Mouse (Mus musculus) brain, embryonic 14.5 days (tissue): Measurements from ENCODE around the gene Arhgap10. TPM values are rescaled to one million over a fixed set of nuclear protein-coding genes. Genes with fewer than 3 reads are reported as not detected.
A peak's percentile ranks its signal among the peaks of the same experiment; 100 is the strongest.
"Not testable (repeated sequence)": the region's sequence is repeated elsewhere in the genome, so short reads cannot be mapped to it uniquely, and the experiment has no call there.

Source experiments
- DNase-seq: peaks from one replicate; pipeline ENCODE4 v3.0.0-alpha.2; 2011; ENCODE audit warnings: low read depth
- CTCF ChIP-seq: fragments of 200-500 bp; IDR thresholded peaks from 2 replicates; pipeline ENCODE4 v1.5.1; 2012; ENCODE audit warnings: inconsistent platforms, mild to moderate bottlenecking, moderate library complexity, borderline replicate concordance; ENCODE audit not compliant: insufficient read depth, insufficient read length; ENCODE audit errors: extremely low read depth
- POLR2A ChIP-seq: fragments of 200-500 bp; IDR thresholded peaks from 2 replicates; pipeline ENCODE4 v1.6.1; 2012; ENCODE audit warnings: mild to moderate bottlenecking, inconsistent platforms, borderline replicate concordance; ENCODE audit not compliant: poor library complexity, insufficient read depth, insufficient read length, severe bottlenecking; ENCODE audit errors: extremely low read depth
- polyA plus RNA-seq: library from polyadenylated mRNA; depleted of rRNA; stranded (reverse); fragments of >200 nt; gene quantifications from 2 replicates; pipeline ENCODE4 v1.2.3, GENCODE M21; 2012

Arhgap10 gene
- polyA plus RNA-seq, 1 experiment, result 5.0 TPM

DNA sequence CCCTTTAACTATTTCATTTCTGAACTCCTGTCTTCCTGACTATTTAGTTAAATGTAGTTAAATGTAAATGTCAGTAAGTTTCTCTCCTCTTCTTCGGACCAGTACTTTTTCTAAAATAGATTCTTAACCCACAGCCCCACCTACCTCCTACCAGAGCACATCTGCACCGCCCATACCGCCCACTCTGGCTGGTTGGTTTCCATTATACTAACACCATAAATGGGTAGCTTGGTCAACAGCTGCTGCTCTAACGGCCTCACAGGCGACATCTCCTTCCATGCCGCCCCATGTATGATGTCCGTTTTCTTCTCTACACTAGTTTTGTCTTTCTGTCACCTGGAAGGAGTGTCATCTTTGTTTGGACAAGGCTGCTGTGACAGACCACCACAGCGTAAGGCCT lies 189.3 kb downstream of the Arhgap10 start:
- DNase-seq, result no peak
- TF ChIP-seq CTCF (no peak), POLR2A (no peak)

DNA sequence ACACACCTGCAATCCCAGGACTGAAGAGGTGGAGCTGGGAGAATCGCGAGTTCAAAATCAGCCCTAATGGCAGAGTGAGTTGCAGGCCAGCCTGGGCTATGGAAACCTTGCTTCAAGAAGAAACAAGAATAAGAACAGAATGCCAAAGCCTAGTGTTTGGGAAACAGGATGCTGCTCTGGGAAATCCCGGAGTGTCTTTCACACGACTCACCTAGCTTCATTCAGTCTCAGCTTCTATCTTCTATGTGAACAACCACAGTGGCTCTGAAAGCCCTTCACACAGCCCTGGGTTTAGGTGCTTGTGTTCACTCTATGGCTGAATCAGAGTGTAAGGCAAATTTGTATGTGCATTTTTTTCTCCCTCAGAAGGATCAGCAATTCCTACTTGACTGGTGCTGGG lies 190.4 kb downstream of the Arhgap10 start:
- DNase-seq, result no peak
- TF ChIP-seq CTCF (no peak), POLR2A (no peak)

DNA sequence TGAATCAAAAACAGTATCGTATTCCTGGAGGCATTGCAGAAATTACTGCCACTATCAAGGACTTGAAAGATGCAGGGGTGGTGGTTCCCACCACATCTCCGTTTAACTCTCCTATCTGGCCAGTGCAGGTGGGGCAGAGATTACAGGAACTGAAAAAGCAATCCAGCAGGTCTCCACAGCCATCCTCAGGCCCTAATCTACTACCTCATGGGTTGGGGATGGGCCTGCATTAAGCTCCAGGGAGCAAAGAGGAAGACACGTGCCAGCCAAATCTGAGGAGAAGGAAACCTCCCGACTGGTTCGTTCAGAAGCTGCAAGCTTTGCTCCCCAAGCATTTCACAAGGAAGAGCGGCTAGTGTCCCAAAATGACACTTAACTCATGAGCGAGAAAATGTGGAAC lies 195.0 kb downstream of the Arhgap10 start:
- not testable (repeated sequence) for DNase-seq

DNA sequence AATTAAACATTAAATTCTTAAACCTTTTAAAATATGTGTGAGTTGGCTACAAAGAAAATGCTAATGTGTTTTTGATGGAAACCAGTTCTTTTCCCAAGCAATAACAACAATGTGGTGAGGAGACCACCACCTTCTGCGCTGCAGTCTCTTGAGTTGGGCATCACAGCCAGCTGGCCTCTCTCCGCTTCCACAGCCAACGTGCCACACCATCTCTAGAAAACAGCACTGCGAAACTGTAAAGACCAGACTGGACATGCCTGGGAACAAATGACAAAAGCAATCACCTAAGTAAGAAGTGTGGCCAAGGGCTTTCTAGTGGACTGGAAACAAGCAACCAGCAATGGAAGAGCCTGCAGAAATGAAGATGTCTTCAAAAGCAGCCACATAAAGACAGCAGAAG lies 195.9 kb downstream of the Arhgap10 start:
- DNase-seq, result no peak
- TF ChIP-seq CTCF (no peak), POLR2A (no peak)

DNA sequence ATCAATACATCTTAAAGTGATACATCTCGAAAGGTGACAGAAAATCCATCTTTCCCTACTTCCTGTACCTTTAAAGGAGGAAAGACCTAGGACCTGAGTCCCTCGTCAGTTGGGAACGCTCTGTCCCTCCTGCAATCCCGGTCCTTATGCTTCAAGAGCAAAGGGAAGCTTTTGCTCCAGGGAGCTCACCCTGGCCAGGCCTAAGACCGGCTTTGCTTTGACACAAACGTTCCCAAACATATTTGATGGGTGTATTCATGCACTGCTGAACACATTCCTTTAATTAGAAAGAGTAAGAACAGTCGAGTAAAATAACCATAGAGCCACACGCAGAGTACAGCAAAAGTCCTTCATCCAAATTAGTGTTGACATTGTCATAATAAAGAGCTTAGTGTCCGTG lies 199.2 kb downstream of the Arhgap10 start:
- TF ChIP-seq POLR2A, result no peak
- TF ChIP-seq CTCF, result no peak
- DNase-seq, result no peak

DNA sequence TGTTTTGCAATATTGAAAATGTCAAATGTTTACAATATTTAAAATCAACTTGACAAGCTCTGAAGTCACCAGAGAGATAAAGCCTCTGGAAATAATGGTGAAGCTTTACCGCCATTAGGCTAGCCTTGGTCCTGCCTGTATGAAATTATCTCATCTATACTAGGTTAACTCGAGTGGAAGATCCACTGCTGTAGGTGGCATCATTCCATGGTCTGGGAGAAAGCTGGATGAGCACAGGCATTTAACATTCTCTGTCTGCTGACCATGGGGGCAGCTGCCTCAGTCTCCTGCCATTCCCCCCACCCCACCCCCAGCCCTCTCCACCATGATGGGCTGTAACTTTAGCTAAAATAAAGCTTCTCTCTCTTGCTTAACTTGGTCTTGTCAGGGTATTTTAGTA lies 200.0 kb downstream of the Arhgap10 start:
- no peak for DNase-seq
- TF ChIP-seq CTCF (no peak), POLR2A (no peak)

DNA sequence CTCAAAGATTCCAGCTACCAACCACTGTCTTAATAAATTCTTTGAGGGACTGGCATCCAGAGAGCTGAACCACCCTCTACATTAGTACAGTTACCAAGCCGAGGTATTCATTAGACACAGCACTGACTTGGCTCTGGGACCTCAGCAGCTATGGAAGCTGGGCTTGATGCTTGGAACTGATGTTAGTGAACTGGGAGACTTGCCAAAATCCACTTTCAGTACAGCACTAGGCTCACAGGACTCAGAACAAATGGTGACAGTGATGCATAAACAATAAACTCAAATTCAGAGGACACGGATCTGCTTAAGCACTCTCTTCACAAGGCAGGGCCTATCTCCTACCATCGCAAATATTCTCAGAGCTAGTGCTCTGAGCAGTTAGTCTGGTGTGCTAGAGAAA lies 204.8 kb downstream of the Arhgap10 start:
- peak; percentile 79 for DNase-seq
- no peak for TF ChIP-seq CTCF
- TF ChIP-seq POLR2A, result no peak

DNA sequence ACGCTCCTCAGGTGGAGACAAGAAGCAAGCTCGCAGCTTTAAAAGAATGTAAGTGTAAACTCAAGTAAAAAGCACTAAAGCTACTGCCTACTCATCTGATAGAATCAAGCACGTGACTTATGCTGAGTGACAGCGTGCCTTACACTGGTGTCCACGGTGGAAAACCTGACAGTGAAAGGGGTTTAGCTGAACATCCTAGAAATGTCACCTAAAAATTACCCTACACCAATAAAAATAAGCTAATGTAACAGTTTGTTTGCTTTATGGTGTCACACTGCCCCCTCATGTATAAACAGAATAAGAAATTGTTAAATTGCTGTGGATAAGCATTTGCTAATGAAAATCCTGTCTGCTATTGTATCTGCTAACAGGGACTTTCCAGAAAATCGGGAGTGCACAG lies 206.0 kb downstream of the Arhgap10 start:
- peak; percentile 55 for DNase-seq
- no peak for TF ChIP-seq CTCF
- TF ChIP-seq POLR2A, result no peak

DNA sequence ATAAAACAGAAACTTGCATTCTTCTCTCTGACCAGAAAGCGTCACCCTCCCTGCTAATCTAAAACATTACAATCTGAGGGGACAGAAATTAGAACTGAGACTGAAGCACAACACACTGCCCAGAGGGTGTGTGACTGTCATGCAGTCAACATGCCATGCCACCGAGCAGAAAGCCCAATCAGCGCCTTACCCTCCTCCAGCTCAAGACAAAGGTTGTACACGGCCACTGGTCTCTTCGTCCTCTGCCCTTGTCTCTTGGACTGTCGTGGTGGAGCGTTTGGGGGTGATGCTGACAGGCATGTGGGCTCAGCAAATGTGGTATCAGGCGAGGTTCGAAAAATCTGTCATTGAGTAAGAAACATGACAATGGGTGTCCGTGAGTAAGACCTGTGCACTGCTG lies 207.2 kb downstream of the Arhgap10 start:
- TF ChIP-seq POLR2A (no peak), CTCF (no peak)

DNA sequence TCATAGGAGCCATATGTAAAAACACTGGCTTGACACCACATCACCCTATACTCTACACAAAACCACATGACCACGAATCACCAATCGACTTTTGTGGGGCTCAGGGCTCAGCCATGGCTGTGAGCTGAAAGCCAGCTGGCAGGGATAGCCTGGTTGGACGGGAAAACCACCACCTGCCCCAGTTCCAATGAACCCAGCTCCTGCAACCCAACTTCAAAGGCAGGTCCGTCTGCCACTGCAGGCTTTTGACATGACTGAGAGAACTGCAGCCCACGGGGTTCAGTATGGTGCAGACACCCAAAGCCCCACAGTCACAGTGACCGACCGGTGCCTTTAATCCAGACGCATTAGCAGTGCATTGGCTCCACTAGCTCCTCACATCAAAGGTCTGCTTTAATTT lies 207.7 kb downstream of the Arhgap10 start:
- no peak for DNase-seq
- no peak for TF ChIP-seq CTCF
- TF ChIP-seq POLR2A, result no peak

More for the DNA sequence above, 207.2 kb downstream of the Arhgap10 start:
- no peak for DNase-seq

DNA sequence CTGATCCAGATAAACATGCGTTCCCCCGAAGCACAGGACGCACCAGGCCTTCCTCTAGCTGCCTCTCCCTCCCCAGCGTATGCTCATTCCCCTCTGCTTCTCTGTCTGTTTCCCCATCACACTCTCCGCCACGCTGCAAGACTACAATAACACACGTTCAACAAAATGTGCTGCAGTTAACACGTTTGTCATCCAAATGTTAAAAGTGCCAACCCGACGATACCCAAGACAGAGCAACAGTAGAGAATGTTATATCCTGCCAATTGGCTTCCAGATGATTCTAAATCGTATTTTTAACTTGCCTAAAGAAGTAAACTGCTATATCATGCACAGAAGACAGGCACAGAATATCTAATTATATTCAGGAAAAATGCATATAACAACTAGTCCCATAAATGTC lies 223.2 kb downstream of the Arhgap10 start:
- TF ChIP-seq POLR2A (no peak), CTCF (no peak)
- DNase-seq, result peak; percentile 63

DNA sequence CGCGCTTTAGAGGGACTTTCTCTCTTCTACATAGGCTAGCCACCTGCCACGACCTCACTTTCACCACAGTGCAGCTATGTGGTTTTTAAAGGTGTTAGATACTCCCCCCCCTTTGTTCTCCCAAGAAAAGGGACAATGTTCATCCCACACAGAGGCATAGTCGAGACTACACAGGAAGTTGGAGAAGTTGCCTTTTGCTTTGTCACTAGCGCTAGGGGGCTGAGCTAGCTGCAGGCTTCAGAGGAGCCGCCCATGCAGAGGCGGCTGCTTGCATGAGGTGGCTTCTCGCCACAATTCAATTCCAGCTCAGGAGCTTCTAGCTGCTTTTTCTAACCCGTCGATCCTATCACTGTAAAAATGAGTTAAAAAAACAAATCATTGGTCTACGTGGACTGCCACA lies 225.1 kb downstream of the Arhgap10 start:
- peak; percentile 45 for DNase-seq
- TF ChIP-seq CTCF (no peak), POLR2A (no peak)

DNA sequence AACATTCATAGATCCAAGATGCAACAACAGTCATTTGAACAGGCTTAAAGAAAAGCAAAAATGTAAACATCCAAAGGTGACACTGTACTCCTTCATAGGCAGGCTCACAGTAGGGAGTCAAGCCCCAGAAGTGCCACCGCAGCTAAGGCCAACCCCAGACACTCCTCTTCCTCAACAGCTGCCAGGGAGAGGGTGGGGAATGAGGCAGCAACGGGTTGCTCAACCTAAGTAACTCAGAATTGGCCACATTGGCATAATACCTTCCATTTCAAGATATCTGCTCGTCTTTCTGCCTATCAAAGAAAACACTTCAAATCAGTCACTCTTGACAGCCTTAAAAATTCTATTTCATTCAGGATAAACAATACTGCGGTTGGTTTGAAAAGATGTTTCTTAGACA lies 225.6 kb downstream of the Arhgap10 start:
- no peak for DNase-seq
- no peak for TF ChIP-seq POLR2A
- TF ChIP-seq CTCF, result no peak
